Mouse (Mus musculus) erythroblast, embryonic 14.5 days (primary cell): Measurements from ENCODE around the gene Gprc5b.

Source experiments
- GATA1 ChIP-seq: IDR thresholded peaks from 2 replicates; pipeline ENCODE4 v1.6.1; 2012; ENCODE audit warnings: low read length, inconsistent platforms, mixed read lengths
- TAL1 ChIP-seq: IDR thresholded peaks from 3 replicates; pipeline ENCODE4 v1.6.1; 2012; ENCODE audit warnings: low read length, inconsistent platforms, mixed read lengths

- no peak for TF ChIP-seq GATA1
- no peak for TF ChIP-seq TAL1
Observed at GRCm38 (mm10) chr7:118976414-118977166, 18.4 kb downstream of the Gprc5b start.
